In genomic region chr9:120569721-120570333, GRCm38 (mm10) we compare ENCODE assay signal across 8 mouse cellular contexts. TPM values are rescaled to one million over a fixed set of nuclear protein-coding genes. Genes with fewer than 3 reads are reported as not detected.
DNase-seq lines count a peak whose midpoint lies in the region; ATAC-seq and TF ChIP-seq lines count a peak whose summit lies in the region.

No protein-coding gene starts in this region.

- H3K4me2 ChIP-seq in hindbrain, embryonic 16.5 days (ENCODE audit: low read length), result no peak overlapping the region
- no peak overlapping the region for H3K4me2 ChIP-seq in lung, postnatal 0 days (replicated peaks; ENCODE audit: low read depth, low read length)

- peaks cover 17% of the 10 kb centered on the region for H3K4me1 ChIP-seq in hindbrain, embryonic 16.5 days (ENCODE audit: control insufficient read depth, insufficient read depth, low read depth, low read length)
- peaks cover 9% of the 10 kb centered on the region; the same call in 1 of the 2 replicates for H3K4me1 ChIP-seq in lung, postnatal 0 days (ENCODE audit: insufficient read depth, low read depth, low read length)

- WGBS in hindbrain, embryonic 16.5 days, result 61% methylated on average over 13 of the region's 13 CpGs
- 50% methylated on average over 13 of the region's 13 CpGs for WGBS in lung, postnatal 0 days

- H3K27me3 ChIP-seq in hindbrain, embryonic 16.5 days (replicated peaks; ENCODE audit: control insufficient read depth, insufficient read depth, low read length), result no peaks in the 10 kb centered on the region
- no peaks in the 10 kb centered on the region for H3K27me3 ChIP-seq in lung, postnatal 0 days (replicated peaks; ENCODE audit: insufficient read depth, low read length)

- no peak for ATAC-seq in frontal cortex, adult (ENCODE audit: low TSS enrichment)
- no peak for ATAC-seq in hindbrain, embryonic 16.5 days
- no peak for ATAC-seq in lung, postnatal 0 days

- DNase-seq in frontal cortex, postnatal 10 days (ENCODE audit: low spot score in 2 of 2), result peak; percentile 18 to 43
- peak; percentile 16 for DNase-seq in ovary, postnatal 36 days (ENCODE audit: low spot score)
- no peak for DNase-seq in ovary, postnatal 10 days (ENCODE audit: low spot score)
- DNase-seq in adrenal gland, postnatal 25 days, result peak; percentile 23
- DNase-seq in lung, postnatal 0 days (ENCODE audit: low spot score), result peak; percentile 70
- DNase-seq in spleen, adult 12 weeks (ENCODE audit: low spot score), result no peak

- H3K27ac ChIP-seq in hindbrain, embryonic 16.5 days (ENCODE audit: low read depth, low read length), result no peak overlapping the region
- no peak overlapping the region for H3K27ac ChIP-seq in lung, postnatal 0 days (ENCODE audit: low read length)

- peak; percentile 63 for TF ChIP-seq CTCF in lung, postnatal 0 days (IDR thresholded peaks at IDR 0.05)

- TF ChIP-seq EP300 in lung, postnatal 0 days (IDR thresholded peaks at IDR 0.05), result no peak

- H3K9me3 ChIP-seq in hindbrain, embryonic 16.5 days (ENCODE audit: control insufficient read depth, low read length), result no peaks in the 10 kb centered on the region
- no peaks in the 10 kb centered on the region for H3K9me3 ChIP-seq in lung, postnatal 0 days (ENCODE audit: low read length)

- peaks cover 20% of the 10 kb centered on the region for H3K36me3 ChIP-seq in hindbrain, embryonic 16.5 days (ENCODE audit: control insufficient read depth, insufficient read depth, low read length)
- H3K36me3 ChIP-seq in lung, postnatal 0 days (ENCODE audit: insufficient read depth, low read length), result peaks cover 18% of the 10 kb centered on the region; the same call in 1 of the 2 replicates

- peak overlapping the region; percentile 10; the same call in 1 of the 2 replicates for H3K9ac ChIP-seq in hindbrain, embryonic 16.5 days (ENCODE audit: low read depth, low read length)
- H3K9ac ChIP-seq in lung, postnatal 0 days (replicated peaks; ENCODE audit: low read depth), result no peak overlapping the region

- no peak overlapping the region for H3K4me3 ChIP-seq in hindbrain, embryonic 16.5 days (ENCODE audit: low read length)
- no peak overlapping the region for H3K4me3 ChIP-seq in lung, postnatal 0 days (ENCODE audit: low read depth, low read length)

RNA-seq across cellular contexts. Expression of gene Rpl14, which starts 1.4 kb away (rescaled TPM):
- total RNA-seq in adrenal gland, postnatal 25 days (2021), result 492 and 528 TPM in 2 replicates
- 360 and 404 TPM in 2 replicates for polyA plus RNA-seq in hindbrain, embryonic 16.5 days (2015; fragmentation: Nextera tagmentation; extraction: Ambion mirVana)
- polyA plus RNA-seq in lung, postnatal 0 days (2015; fragmentation: Nextera tagmentation; extraction: Ambion mirVana), result 456 and 488 TPM in 2 replicates

RNA-seq across cellular contexts. Expression of gene Entpd3, which starts 30.2 kb away (rescaled TPM):
- total RNA-seq in adrenal gland, postnatal 25 days (2021), result 1.8 and 2.3 TPM in 2 replicates
- polyA plus RNA-seq in hindbrain, embryonic 16.5 days (2015; fragmentation: Nextera tagmentation; extraction: Ambion mirVana), result 4.5 and 4.7 TPM in 2 replicates
- polyA plus RNA-seq in lung, postnatal 0 days (2015; fragmentation: Nextera tagmentation; extraction: Ambion mirVana), result 3.6 and 4.1 TPM in 2 replicates

Comparison
In these comparisons a context has a peak if more than half of its experiments do, and no peak if none do; other contexts are left out.
1. DNase-seq: peak in frontal cortex, postnatal 10 days (2 of 2), ovary, postnatal 36 days (single experiment), adrenal gland, postnatal 25 days (single experiment) and lung, postnatal 0 days (single experiment); none in ovary, postnatal 10 days (single experiment) and spleen, adult 12 weeks (single experiment).